Mouse (Mus musculus): ENCODE measurements around the gene Tbc1d30. TPM values are rescaled to one million over a fixed set of nuclear protein-coding genes. Genes with fewer than 3 reads are reported as not detected.
"Not testable (repeated sequence)": the region's sequence is repeated elsewhere in the genome, so short reads cannot be mapped to it uniquely, and the experiment has no call there.

Tbc1d30 gene
- total RNA-seq, 2 experiments from 2014 or later: 7.3 TPM; not detected in 1

DNA sequence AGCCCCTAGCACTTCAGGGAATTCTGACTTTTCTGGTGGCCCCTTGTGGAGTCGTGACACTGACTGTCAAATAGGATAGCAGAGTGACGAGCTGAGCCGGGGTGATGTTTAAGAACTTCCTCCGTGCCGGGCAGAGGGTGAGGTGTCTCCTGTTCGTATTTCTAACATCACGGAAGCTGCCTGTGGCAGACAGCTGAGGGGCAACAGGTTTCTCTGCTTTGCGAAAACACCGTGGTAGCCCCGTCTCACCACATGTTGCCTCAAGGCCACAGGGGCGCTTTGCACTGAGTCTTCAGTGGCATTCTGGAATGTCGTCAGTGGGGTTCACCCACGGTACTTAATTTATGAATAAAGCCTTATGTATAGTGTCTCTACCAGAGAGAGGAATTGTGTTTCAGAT is 16.2 kb upstream of the Tbc1d30 start:
- no peak for ATAC-seq (replicated peaks; ENCODE audit: poor library complexity, severe bottlenecking)

DNA sequence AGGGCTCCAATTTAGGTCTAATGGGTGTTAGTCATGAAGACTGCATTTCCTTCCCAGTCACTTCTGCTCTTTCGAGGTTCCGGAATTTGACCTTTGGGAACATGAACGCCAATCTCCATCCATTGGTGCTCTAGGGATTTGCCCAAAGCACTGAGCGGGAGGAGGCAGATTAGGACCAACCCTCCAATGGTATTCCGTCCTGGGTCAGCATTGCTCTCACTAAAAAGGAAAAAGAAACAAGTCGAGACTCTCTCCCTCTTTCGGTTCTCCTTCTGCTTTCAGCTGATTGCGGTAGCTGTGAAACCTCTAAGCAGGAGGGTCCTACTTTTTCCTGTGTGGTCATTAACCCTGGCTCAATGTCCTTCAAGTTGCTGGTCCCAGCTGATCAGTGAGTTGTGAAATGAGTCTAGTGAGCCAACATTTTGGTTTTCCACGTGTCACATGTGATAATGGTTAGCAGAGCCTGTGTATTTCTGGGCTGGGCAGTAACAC is 14.7 kb upstream of the Tbc1d30 start:
- ATAC-seq (replicated peaks; ENCODE audit: poor library complexity, severe bottlenecking): peak; percentile 79

DNA sequence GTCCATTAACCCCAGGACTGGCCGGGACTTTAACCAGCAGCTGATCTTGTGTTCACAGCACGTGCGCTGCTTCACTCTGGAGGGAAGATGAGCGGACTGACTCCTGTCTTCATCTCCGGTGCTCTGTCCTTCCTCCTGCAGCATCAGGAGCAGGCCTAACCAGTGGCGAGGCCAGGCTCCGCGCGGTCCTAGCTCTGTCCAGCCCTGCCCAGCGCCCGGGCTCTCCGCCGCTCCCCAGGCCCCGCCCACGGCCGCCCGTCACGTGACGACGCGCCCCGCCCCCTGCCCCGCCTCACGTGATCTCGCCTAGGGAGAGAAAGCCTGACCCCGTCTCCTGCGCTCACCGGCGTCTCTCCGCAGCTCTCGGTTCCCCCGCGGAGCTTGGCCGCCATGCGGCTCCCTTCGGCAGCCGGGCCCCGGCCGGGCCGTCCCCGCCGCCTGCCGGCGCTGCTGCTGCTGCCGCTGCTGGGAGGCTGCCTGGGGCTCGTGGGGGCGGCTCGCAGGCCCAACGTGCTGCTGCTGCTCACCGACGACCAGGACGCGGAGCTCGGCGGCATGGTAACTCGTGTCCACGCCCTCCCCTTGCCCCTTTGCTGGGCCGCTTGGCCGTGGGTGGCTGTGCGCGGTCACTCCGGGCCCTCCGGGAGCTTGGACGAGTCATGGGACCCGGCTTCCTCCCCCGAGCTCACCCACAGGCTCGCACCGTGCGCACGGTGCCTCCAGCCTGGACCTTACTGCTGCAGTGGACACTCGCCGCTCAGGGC is 13.9 kb upstream of the Tbc1d30 start, which contains the start of gene Gns:
Gene Gns (plus strand): TSS at position 290 of the 764 bp plus-strand sequence.
- ATAC-seq (replicated peaks; ENCODE audit: poor library complexity, severe bottlenecking): peak; percentile 45

DNA sequence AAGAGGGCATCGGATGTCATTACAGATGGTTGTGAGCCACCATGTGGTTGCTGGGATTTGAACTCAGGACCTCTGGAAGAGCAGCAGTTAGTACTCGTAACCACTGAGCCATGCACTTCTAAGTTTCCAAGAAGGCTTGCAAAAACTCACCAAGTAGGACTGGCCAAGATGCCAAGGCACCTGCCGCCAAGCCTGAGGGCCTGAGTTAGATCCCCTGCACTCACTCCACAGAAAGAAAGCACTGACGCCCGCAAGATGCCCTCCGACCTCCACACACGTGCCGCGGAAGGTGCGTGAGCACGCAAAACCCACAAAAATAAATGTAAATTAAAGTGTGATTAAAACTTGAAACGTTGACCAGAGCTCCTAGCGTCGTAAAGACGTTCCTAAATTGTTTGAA is 13.2 kb upstream of the Tbc1d30 start:
- no peak for ATAC-seq (replicated peaks; ENCODE audit: poor library complexity, severe bottlenecking)

DNA sequence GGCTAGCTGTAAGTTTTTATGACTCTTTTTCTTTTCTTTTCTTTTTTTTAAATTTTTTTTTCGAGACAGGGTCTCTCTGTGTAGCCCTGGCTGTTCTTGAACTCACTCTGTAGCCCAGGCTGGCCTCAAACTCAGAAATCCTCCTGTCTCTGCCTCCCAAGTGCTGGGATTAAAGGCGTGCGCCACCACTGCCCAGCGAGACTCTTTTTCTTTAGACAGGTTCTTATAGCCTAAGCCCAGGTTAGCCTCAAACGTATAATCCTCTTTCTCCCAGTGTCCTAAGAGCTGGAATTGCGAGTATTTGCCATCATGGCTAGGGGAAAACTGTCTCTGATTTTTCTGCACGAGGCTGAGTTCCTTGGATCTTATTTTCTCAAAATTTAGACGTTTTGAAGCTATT is 12.1 kb upstream of the Tbc1d30 start:
- no peak for ATAC-seq (replicated peaks; ENCODE audit: poor library complexity, severe bottlenecking)

DNA sequence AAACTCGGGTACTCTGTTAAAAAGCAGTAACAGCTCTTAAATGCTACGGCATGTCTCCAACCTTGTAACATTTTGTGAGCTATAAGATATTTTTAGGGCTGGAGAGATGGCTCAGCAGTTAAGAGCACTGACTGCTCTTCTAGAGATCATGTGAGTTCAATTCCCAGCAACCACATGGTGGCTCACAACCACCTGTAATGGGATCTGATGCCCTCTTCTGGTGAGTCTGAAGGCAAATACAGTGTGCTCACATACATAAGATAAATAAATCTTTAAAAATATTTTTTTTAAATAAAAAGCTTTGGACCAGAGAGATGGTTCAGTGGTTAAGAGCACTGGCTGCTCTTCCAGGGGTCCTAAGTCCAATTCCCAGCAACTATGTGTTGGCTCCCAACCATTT is 9.3 kb upstream of the Tbc1d30 start:
- no peak for ATAC-seq (replicated peaks; ENCODE audit: poor library complexity, severe bottlenecking)

DNA sequence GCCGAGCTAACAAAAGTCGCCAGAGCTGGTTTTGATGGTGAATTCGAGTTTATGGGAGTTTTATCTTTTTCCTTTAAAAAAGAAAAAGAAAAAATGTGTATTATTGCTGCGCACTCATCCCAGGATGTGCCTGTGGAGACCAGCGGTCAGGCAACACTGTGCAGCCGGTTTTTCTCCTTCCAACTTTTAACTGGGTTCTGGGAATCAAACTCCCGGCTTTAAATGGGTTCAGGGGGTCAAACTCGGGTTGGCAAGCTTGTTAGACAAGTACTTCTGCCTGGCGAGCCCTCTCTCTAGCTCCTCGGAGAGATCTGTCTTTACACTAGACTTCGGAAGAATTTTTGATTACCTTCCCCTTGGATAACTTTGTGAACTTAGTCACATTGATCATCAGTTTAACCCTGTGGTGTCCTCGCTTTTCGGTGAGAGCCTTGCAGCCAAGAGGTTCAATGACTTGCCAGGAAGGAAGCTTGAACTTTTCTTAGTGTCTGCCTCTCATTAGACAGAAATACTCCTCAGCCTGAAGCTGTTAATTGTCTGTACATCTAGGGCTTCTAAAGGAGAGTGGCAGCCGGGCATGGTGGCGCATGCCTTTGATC is 713 bp upstream of the Tbc1d30 start:
- no peak for ATAC-seq (replicated peaks; ENCODE audit: poor library complexity, severe bottlenecking)

DNA sequence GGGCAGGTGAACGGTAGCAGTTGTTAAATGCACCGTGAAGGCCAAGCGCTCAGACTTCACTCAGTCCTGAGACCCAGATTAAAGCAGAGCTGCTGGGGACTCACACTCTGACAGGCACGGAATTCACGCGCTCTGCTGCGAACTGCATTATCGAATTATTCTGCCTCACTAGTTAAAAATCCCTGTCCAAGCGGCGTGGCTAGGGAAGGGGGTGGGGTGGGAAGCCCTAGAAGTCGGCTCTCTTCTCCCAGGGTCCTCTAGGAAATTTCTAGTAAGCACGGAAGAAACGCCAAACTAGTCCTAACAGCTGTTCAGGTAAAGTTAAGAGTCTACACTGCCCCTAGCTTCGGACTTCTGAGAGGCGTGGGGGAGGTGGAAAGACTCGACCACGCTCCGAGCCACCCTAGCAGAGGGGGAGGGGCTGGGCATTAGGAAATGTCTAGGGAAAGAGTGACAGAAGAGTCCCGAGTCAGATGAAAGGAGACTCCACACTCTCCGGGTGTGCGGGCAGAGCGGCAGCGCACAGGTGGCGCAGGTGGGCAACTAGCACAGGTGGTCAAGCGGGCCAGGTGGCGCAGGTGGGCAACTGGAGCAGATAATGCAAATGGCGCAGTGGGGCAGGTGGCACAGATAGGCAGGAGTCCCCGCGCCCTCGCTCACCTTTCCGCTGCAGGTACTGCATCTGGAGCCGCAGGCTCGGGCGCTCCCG is 567 bp downstream of the Tbc1d30 start:
- peak; percentile 66 for ATAC-seq (replicated peaks; ENCODE audit: poor library complexity, severe bottlenecking)

DNA sequence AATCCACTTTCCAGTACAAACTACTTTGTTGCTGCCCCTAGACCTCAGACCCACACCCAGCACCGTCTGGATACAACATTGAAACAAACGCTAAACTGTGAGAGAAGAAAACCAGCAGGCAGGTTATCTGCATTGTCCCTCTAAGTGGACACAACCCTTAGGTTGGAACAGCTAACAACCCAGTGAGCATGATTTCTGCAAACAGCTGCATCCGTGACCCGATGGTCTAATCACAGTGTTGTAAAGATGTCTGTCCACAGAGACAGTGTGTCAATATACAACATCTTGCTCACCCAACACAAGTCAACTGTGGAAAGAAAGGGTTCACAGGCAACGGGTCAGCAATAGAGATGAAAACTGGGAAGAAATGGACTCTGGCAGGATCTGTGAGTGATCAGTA is 1.8 kb downstream of the Tbc1d30 start:
- no peak for ATAC-seq (replicated peaks; ENCODE audit: poor library complexity, severe bottlenecking)

DNA sequence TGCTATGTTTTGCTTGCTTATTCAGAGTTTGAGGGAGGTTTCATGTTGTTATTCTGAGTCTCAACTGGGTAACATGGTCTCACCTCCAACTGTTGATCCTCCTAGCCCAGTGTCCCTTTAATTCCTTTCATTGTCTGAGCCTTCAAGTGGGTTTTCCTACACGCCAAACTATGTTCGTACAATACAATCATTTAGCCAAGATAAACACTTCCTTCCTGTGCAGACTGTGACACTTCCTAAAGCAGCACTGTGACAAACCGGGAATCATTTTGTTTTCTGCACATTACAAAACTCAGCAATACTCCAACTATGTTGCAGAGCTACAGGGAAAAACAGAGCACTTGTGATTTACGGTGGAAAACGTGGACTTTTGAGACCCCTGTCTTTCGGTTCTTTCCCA is 7.2 kb downstream of the Tbc1d30 start:
- no peak for ATAC-seq (replicated peaks; ENCODE audit: poor library complexity, severe bottlenecking)

DNA sequence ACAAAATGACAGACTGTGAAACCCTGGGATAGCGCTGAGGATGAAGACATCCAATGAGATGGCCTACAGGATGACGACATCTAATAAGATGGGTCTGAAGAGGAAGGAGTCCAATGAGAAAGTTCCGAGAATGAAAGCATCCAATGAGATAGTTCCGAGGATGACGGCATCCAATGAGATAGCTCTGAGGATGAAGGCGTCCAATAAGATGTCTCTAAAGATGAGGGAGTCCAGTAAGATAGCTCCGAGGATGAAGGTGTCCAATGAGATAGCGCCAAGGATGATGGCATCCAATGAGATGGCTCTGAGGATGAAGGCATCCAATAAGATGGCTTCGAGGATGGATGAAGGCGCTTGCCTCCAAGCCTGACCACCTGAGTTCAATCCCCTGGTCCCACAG is 8.8 kb downstream of the Tbc1d30 start:
- ATAC-seq (replicated peaks; ENCODE audit: poor library complexity, severe bottlenecking): no peak

DNA sequence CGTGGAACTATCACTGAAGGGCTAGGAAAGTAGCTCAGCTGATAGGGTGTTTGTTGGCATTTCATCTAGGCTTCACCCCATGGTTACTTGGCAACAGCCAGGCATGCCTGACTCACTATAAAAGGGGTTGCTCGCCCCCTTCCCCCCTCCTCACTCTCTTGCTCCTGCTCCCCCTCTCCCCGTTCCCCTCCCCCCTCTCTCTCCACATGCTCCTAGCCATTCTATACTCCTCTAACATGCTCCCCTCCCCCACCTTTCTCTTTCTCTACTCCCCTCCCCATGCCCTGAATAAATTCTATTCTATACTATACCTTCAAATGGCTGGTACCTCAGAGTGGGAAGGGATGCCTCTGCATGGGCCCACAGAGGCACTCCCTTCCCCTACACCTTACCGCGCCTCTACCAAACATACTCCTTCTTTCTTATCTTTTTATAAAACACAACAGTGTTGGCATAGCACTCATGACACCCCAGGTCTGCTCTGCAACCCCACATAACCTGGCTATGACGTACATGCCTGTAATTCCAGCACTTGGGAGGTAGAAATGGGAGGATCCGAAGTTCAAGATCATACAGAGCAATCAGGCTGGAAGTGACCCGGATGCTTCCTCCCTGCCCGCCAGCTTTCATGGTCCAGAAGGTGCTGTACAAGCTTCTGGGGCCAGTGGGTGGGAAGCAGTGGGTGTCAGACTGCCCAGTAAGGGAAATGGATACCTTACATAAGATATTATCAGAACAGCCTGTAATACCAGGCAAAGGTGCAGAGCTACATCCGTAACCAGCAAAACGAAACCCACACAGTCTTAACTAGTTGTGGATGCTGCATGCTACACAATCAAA is 10.1 kb downstream of the Tbc1d30 start:
- no peak for ATAC-seq (replicated peaks; ENCODE audit: poor library complexity, severe bottlenecking)

DNA sequence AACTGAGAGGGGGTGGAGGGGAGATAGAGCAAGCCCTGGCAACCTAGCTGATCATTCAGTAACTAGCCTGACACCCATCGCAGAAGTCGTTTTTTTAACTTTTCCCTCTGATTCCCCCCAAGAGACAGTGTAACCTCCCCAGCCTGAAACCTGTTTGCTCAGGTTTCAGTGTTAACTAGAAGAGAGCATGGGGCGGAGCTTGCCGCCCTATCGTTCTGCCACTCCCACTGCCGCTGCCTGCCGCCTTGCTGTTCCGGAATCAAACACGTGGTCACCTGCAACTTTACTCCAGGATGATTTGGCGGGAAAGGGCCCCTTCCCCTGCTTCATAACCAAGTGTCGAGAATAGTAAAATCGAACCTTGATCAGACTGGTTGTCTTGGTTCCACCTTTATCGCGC is 14.5 kb downstream of the Tbc1d30 start:
- not testable (repeated sequence) for ATAC-seq (replicated peaks; ENCODE audit: poor library complexity, severe bottlenecking)

DNA sequence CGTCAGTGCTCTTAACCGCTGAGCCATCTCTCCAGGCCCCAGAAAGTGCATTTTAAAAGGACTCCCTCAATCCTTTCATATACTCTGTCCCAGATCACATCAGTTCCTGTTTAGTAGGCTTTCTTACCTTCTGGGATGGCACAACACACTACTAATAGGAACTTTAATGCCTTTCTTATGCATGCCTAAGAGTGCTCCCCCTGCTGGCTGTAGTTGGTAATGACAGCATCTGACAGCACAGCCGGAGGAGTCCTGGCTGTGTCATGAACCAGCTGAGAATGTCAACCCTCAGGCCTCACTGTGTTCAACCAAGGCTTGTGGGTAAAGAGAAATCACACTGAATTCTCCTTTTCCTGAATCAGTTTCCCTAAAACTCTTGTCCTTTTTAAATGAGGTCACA is 16.5 kb downstream of the Tbc1d30 start:
- ATAC-seq (replicated peaks; ENCODE audit: poor library complexity, severe bottlenecking): peak; percentile 98

DNA sequence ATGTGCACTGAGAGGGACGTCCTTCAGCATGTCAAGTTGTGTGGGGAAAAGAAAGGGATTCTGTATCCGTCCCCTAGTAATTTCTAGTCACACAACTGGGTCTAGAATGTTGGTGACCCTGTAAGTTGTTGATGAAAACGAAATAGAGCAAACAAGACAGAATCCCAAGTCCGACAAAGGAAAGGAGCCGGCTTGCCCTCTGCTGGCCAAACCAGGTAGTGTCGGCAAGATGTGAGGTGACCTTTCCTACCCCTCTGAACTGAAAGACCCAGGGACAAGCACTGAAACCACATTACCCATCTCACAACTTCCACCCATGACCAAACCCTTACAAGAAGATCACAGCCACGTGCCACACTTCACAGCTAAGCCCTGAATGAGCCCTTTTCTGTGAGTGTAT is 20.1 kb downstream of the Tbc1d30 start:
- peak; percentile 72 for ATAC-seq (replicated peaks; ENCODE audit: poor library complexity, severe bottlenecking)

DNA sequence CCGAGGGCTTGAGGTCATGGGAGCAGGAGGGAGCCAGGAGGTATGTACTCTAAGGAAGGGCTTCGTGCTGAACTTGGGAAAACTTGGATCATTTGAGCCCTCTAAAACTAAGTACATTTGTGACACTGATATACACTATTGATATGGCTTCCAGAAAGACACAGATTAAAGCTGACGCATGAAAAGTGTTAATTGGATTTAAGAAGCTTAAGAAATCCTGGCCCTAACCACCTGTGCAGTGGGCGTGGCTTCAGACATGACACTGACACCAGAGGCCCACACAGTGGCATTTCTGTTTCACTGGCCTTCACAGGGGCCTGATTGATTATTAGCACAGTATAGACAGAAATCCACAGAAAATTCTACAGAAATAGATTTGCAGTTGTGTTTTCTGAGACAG is 21.5 kb downstream of the Tbc1d30 start:
- ATAC-seq (replicated peaks; ENCODE audit: poor library complexity, severe bottlenecking): no peak

DNA sequence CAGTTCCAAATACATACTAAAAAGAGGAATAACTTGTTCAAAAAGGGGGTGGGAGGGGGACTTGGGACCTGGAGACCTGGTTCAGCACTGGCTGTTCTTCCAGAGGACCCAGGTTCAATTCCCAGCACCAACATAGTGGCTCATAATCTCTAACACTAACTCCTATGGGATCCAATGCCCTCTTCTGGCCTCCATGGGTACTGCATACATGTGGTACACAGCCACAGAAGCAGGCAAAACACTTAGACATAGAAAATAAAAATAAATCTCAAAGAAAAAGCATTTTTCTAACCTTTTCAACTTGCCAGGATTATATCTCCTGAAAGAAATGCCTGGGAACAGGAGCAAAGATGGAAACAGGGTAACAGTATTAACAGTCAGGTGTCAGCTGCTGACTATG is 24.9 kb downstream of the Tbc1d30 start:
- ATAC-seq (replicated peaks; ENCODE audit: poor library complexity, severe bottlenecking): no peak

DNA sequence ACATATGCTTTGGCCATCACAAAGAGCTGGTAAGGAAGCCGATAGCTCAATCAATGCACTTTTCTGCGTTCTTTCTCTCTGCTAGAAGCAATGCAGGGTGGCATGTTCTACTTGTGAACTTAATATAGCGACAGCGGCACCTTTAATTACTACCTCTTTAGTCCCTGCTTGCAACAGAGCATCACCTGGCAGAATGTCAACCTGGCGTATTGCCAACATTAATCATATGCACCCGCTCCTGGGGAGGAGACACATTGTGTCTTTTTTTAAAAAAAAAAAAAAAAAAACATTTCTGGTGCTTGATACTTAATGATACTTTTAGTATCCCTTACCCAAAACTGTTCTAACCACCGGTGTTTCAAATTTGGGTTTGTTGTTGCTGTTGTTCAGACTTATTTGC is 27.6 kb downstream of the Tbc1d30 start:
- ATAC-seq (replicated peaks; ENCODE audit: poor library complexity, severe bottlenecking): no peak

DNA sequence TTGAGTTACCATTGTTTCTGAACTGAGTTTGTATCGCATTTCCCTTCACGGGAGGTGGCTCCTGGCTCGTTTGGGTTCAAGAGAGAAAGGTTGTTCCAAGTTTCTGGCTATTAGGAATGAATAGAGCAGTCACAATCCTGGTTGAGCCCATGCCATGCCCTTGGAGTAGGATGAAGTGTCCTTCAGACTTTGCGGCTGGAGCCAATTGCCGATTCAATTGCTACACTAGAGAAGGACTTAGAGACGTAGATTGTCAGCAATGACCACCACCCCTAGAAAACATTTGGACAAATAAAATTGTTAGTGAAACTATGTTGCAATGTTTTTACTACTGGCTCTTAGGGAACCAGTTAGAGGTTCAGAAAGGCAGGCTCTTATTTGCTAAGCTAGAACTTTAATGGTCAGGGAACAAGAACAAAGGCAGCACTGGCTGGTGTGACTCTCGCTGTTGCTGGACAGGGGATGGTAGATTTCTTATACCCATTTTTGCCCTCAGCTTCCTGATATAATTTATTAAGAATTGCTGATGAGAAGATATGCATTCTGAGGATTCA is 32.6 kb downstream of the Tbc1d30 start:
- no peak for ATAC-seq (replicated peaks; ENCODE audit: poor library complexity, severe bottlenecking)

DNA sequence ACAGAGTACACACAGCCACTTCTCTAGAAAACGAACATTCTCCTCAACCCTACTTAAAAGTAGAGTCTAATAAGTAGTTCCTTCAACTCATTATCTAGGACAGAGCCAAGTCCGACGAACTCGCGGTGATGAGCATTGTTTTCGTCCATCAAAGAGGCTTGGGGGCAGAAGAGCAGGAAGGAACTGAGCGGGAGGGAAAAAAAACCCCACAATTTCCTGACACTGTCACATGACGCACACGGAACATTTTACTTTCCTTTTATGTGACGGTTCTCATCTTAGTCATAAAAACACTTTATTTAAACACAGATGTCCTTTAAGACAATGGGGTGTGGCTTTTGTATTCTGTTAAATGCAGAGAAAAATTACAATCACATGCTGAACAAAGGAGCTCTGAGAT is 34.7 kb downstream of the Tbc1d30 start:
- peak; percentile 19; the same call in 1 of the 2 replicates for ATAC-seq (replicated peaks; ENCODE audit: poor library complexity, severe bottlenecking)
